Mouse (Mus musculus): Measurements from ENCODE around the gene Rnaseh1. TPM values are rescaled to one million over a fixed set of nuclear protein-coding genes. Genes with fewer than 3 reads are reported as not detected.

The Rnaseh1 gene
- polyA plus RNA-seq, 1 experiment from 2014 or later: 22.5 TPM

GRCm38 (mm10) chr12:28625407-28625806 lies 24.0 kb upstream of the Rnaseh1 start:
- Histone ChIP-seq H3K4me2 (no peak overlapping the region), H3K36me3 (peaks cover 27% of the 10 kb centered on the region), H3K9ac (no peak overlapping the region), H3K4me3 (no peak overlapping the region), H3K27me3 (no peaks in the 10 kb centered on the region), H3K9me3 (no peaks in the 10 kb centered on the region), H3K4me1 (replicated peaks) (peaks cover 13% of the 10 kb centered on the region), H3K27ac (no peak overlapping the region)
- ATAC-seq (ENCODE audit: low FRiP score): no peak
- 83% methylated on average over 7 of the region's 7 CpGs for WGBS

DNA sequence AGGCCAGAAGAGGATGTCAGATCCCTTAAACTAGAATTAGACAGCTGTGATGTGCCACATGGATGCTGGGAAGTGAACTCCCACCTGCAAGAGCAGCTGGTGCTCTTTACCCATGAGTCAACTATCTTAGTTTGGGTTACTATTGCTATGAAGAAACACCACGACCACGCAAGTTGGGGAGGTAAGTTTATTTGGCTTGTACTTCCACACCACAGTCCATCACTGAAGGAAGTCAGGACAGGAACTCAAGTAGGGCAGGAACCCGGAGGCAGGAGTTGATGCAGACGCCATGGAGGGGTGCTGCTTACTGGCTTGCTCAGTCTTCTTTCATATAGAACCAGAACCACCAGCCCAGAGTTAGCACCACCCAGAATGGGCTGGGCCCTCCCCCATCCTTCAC lies 22.3 kb upstream of the Rnaseh1 start:
- 84% methylated on average over 4 of the region's 4 CpGs for WGBS

DNA sequence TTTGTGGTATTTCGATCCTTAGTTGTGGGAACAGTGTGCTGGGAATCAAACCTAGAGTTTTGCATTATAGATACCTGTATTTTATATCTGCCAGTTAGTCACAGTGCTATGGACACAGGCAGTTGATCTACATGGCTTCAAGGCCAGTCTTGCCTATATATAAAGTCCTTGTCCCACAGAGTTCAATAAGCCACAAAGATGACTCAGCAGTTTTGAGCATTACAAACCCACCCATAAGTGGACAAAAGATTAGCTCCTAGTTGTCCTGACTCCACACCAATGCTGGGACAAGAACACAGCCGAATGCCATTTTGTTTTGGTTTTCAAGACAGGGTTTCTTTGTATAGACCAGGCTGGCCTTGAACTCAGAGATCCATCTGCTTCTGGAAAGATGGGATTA lies 21.0 kb upstream of the Rnaseh1 start:
- ATAC-seq (ENCODE audit: low FRiP score): no peak
- Histone ChIP-seq H3K36me3 (peaks cover 56% of the 10 kb centered on the region), H3K9ac (no peak overlapping the region), H3K4me1 (replicated peaks) (peaks cover 14% of the 10 kb centered on the region), H3K4me2 (no peak overlapping the region), H3K27me3 (no peaks in the 10 kb centered on the region), H3K9me3 (no peaks in the 10 kb centered on the region), H3K27ac (no peak overlapping the region), H3K4me3 (no peak overlapping the region)
- WGBS: 95% methylated on average over 2 of the region's 2 CpGs

More for the DNA sequence above, 22.3 kb upstream of the Rnaseh1 start:
- peaks cover 5% of the 10 kb centered on the region for H3K4me1 ChIP-seq (replicated peaks)
- no peak overlapping the region for H3K9ac ChIP-seq
- ATAC-seq (ENCODE audit: low FRiP score): no peak
- no peak overlapping the region for H3K27ac ChIP-seq
- H3K4me3 ChIP-seq: no peak overlapping the region
- H3K9me3 ChIP-seq: no peaks in the 10 kb centered on the region
- no peak overlapping the region for H3K4me2 ChIP-seq
- H3K36me3 ChIP-seq: peaks cover 42% of the 10 kb centered on the region
- no peaks in the 10 kb centered on the region for H3K27me3 ChIP-seq

DNA sequence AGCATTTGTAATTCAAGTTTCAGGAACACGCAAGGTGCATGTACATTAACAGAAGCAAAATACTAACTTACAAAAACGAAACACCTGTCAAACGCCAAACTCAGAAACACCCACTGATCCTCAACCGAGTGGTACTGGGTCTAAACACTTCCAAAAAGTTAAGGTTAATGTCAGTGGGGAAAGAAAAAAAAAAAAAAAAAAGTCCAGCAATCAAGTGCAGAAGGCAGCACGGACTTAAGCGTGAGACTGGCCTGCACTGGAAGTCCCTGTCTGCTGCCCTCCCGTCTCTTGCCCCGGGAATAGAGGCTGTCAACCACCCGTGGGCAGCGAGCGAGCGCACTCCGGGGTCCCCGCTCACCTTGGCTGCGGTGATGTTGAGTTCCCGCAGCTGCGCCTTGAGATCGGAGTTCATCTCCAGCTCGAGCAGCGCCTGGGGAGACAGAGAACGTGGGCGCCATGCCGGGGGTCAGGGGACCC lies 14.3 kb upstream of the Rnaseh1 start:
- H3K4me1 ChIP-seq (replicated peaks): peaks cover 29% of the 10 kb centered on the region
- H3K4me2 ChIP-seq: peak overlapping the region; percentile 80
- peaks cover 44% of the 10 kb centered on the region for H3K36me3 ChIP-seq
- no peaks in the 10 kb centered on the region for H3K9me3 ChIP-seq
- no peaks in the 10 kb centered on the region for H3K27me3 ChIP-seq
- WGBS: 2% methylated on average over 23 of the region's 23 CpGs
- peak; percentile 44 for ATAC-seq (ENCODE audit: low FRiP score)
- peak overlapping the region; percentile 100 for H3K9ac ChIP-seq
- H3K27ac ChIP-seq: peak overlapping the region; percentile 94
- H3K4me3 ChIP-seq: peak overlapping the region; percentile 85

GRCm38 (mm10) chr12:28635535-28636476 lies 13.6 kb upstream of the Rnaseh1 start, which contains the start of gene Rps7:
Gene Rps7, minus strand, starts transcription at chr12:28635953.
- WGBS: 6% methylated on average over 69 of the region's 69 CpGs
- ATAC-seq (ENCODE audit: low FRiP score): peak; percentile 97
- peak within 1 kb of the TSS; percentile 80 for H3K4me2 ChIP-seq
- peak within 1 kb of the TSS; percentile 85 for H3K4me3 ChIP-seq
- no peaks in the 10 kb centered on the region for H3K27me3 ChIP-seq
- H3K27ac ChIP-seq: peak within 1 kb of the TSS; percentile 94
- peak within 1 kb of the TSS; percentile 100 for H3K9ac ChIP-seq
- peaks cover 29% of the 10 kb centered on the region for H3K4me1 ChIP-seq (replicated peaks)
- peaks cover 36% of the 10 kb centered on the region for H3K36me3 ChIP-seq
- no peaks in the 10 kb centered on the region for H3K9me3 ChIP-seq

GRCm38 (mm10) chr12:28636543-28636942 lies 12.9 kb upstream of the Rnaseh1 start:
- Histone ChIP-seq H3K4me2 (peak overlapping the region; percentile 56), H3K4me1 (replicated peaks) (peaks cover 29% of the 10 kb centered on the region), H3K9ac (no peak overlapping the region), H3K27me3 (no peaks in the 10 kb centered on the region), H3K27ac (no peak overlapping the region), H3K9me3 (no peaks in the 10 kb centered on the region), H3K36me3 (peaks cover 30% of the 10 kb centered on the region), H3K4me3 (peak overlapping the region; percentile 85)
- no peak for ATAC-seq (ENCODE audit: low FRiP score)
- 85% methylated on average over 6 of the region's 6 CpGs for WGBS

GRCm38 (mm10) chr12:28638778-28639177 lies 10.6 kb upstream of the Rnaseh1 start:
- WGBS: 61% methylated on average over 2 of the region's 2 CpGs
- Histone ChIP-seq H3K4me1 (replicated peaks) (peaks cover 12% of the 10 kb centered on the region), H3K4me2 (no peak overlapping the region), H3K36me3 (peaks cover 8% of the 10 kb centered on the region), H3K4me3 (no peak overlapping the region), H3K27ac (no peak overlapping the region), H3K9ac (no peak overlapping the region), H3K9me3 (no peaks in the 10 kb centered on the region), H3K27me3 (peaks cover 17% of the 10 kb centered on the region; the same call in 1 of the 2 replicates)
- ATAC-seq (ENCODE audit: low FRiP score): no peak

GRCm38 (mm10) chr12:28662628-28663027 lies 13.2 kb downstream of the Rnaseh1 start:
- H3K9me3 ChIP-seq: no peaks in the 10 kb centered on the region
- H3K27me3 ChIP-seq: no peaks in the 10 kb centered on the region
- no peak overlapping the region for H3K4me3 ChIP-seq
- no peak overlapping the region for H3K9ac ChIP-seq
- no peak overlapping the region for H3K4me2 ChIP-seq
- H3K4me1 ChIP-seq (replicated peaks): 0 out of 2 replicates have a peak, but pooled peaks cover 5% of the 10 kb centered on the region
- H3K27ac ChIP-seq: no peak overlapping the region
- 86% methylated on average over 4 of the region's 4 CpGs for WGBS
- ATAC-seq (ENCODE audit: low FRiP score): no peak
- peaks cover 47% of the 10 kb centered on the region for H3K36me3 ChIP-seq

GRCm38 (mm10) chr12:28666734-28667133 lies 17.3 kb downstream of the Rnaseh1 start:
- no peak for ATAC-seq (ENCODE audit: low FRiP score)

GRCm38 (mm10) chr12:28667287-28667686 lies 17.9 kb downstream of the Rnaseh1 start:
- WGBS: 59% methylated on average over 8 of the region's 8 CpGs
- no peak for ATAC-seq (ENCODE audit: low FRiP score)
- Histone ChIP-seq H3K4me2 (no peak overlapping the region), H3K4me1 (replicated peaks) (0 out of 2 replicates have a peak, but pooled peaks cover 5% of the 10 kb centered on the region), H3K27ac (no peak overlapping the region), H3K27me3 (no peaks in the 10 kb centered on the region), H3K4me3 (no peak overlapping the region), H3K9ac (no peak overlapping the region), H3K9me3 (no peaks in the 10 kb centered on the region), H3K36me3 (peaks cover 5% of the 10 kb centered on the region)

More at GRCm38 (mm10) chr12:28666734-28667133, 17.3 kb downstream of the Rnaseh1 start:
- Histone ChIP-seq H3K4me3 (no peak overlapping the region), H3K27me3 (no peaks in the 10 kb centered on the region), H3K9ac (no peak overlapping the region), H3K27ac (no peak overlapping the region), H3K4me1 (replicated peaks) (0 out of 2 replicates have a peak, but pooled peaks cover 5% of the 10 kb centered on the region), H3K36me3 (peaks cover 10% of the 10 kb centered on the region), H3K4me2 (no peak overlapping the region), H3K9me3 (no peaks in the 10 kb centered on the region)
- 79% methylated on average over 4 of the region's 4 CpGs for WGBS

GRCm38 (mm10) chr12:28674038-28674720 lies 24.8 kb downstream of the Rnaseh1 start:
- Histone ChIP-seq H3K27ac (peak overlapping the region; percentile 95), H3K4me1 (replicated peaks) (peaks cover 15% of the 10 kb centered on the region), H3K4me2 (peak overlapping the region; percentile 60), H3K36me3 (0 out of 2 replicates have a peak, but pooled peaks cover 3% of the 10 kb centered on the region), H3K9me3 (no peaks in the 10 kb centered on the region), H3K9ac (peak overlapping the region; percentile 77; the same call in 1 of the 2 replicates), H3K4me3 (peak overlapping the region; percentile 51), H3K27me3 (no peaks in the 10 kb centered on the region)
- ATAC-seq (ENCODE audit: low FRiP score): no peak
- WGBS: 91% methylated on average over 10 of the region's 10 CpGs
